Mouse (Mus musculus) heart, postnatal 25 days (tissue): ENCODE data around the gene Prkca. TPM values are rescaled to one million over a fixed set of nuclear protein-coding genes. Genes with fewer than 3 reads are reported as not detected.

ENCODE experiments used
- DNase-seq: peaks from one replicate; pipeline ENCODE4 v3.0.0; 2022; ENCODE audit warnings: low spot score
- intact Hi-C: fragments of 180-260 bp; cut with DNase I; formaldehyde crosslinking; loops from one replicate; pipeline ENCODE4 v1.15.1; 2025
- microRNA-seq: library from miRNA; unstranded; fragments of <30 nt; microRNA quantifications from one replicate; pipeline ENCODE4 v1.2.0, GENCODE M21; 2022
- total RNA-seq, 2 experiments: library from RNA; stranded (reverse); gene quantifications; 2 replicates each; pipeline ENCODE4 v1.2.3; 2021

Gene Prkca
- total RNA-seq, 2 experiments from 2014 or later = 39.0 to 39.7 TPM

DNA sequence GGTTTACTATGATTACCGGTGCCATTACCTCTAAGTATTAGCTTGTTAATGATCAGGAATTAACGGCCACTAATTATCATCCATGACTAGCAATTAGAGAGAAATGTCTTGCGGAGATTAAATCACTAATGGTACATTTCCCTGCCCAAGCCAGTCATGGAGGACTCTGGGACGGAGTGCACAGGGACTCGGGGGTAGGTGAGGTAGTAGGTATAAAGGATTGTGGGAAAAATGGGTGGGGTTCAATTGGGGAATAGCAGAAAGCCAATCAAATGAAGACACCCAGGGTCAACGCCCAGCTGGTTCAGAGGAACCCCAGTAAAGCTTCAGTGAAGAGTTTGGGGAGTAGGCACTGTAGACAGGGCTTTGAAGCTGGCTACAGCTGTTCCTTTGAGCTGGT lies 456.4 kb downstream of the Prkca start:
- DNase-seq = no peak
- intact Hi-C loops = no loop called here

Small RNAs within 50 kb of the gene (microRNA-seq; reads per million reads assigned to microRNA genes)
- not detected for gene Mir7223

Other genes with a start within 250 kb of the Prkca start
- under 1 TPM; 0.28 to 0.42 TPM for gene Apoh, start 574 bp downstream of the Prkca start, total RNA-seq
- 10 to 100 TPM; 11.5 to 11.8 TPM for gene Cep112, start 81.3 kb upstream of the Prkca start, total RNA-seq